Mouse (Mus musculus): ENCODE measurements around the gene Ccdc47. TPM values are rescaled to one million over a fixed set of nuclear protein-coding genes. Genes with fewer than 3 reads are reported as not detected.

Ccdc47 gene
- polyA plus RNA-seq, 1 experiment from 2014 or later: 71.0 TPM

DNA sequence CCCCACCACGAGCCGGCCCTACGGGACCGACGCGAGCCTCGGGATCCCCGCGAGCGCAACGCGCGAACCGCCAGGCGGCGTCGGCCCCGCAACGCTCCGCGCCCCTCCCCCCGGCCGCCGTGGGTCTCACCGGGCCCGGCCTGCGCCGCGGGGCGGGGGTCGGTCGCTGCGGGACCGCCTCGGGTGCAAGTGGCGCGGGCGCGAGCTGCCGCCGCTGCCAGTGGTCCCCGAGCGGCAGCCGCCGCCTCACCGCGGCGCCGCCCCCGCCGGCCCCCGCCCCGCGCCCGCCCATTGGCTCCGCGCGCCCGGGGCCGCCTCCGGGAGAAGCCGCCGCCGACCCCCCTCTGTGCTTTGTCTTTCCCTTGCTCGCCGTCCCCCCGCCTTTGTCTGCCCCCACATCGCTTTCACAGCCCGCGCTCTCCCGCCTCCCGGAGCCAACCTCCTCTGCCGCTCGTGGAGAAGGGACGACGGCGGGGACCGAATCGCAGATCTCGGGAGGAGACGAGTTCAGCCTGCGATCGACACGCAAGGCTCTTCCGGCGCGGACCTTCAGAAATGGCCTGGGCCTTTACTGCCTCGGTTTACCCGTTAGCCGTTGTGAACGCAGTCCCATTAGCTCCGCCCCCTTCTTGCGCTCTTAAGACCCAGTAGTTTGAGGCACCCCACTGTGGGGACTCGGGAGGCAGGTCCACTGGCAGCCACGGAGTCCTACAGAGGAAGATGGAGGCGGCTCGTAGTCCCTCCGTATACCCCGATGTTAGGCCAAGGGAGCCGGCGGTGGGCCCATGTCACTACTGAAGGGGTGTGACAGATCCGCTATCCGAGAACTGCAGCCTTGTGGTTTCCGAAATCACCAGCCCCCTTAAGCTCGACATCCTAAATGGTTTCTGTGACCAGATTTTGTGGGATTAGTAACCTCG, 56.0 kb downstream of the Ccdc47 start:
- no peaks in the 10 kb centered on the region for H3K9me3 ChIP-seq (replicated peaks; ENCODE audit: control insufficient read depth, low read length)
- H3K4me2 ChIP-seq (ENCODE audit: low read length): peak overlapping the region; percentile 96
- H3K36me3 ChIP-seq (ENCODE audit: control insufficient read depth, insufficient read depth, low read length): peaks cover 47% of the 10 kb centered on the region
- H3K27ac ChIP-seq (ENCODE audit: low read depth, low read length): peak overlapping the region; percentile 99
- peaks cover 20% of the 10 kb centered on the region for H3K4me1 ChIP-seq (ENCODE audit: control insufficient read depth, insufficient read depth, low read length)
- WGBS: under 1% methylated on average over 53 of the region's 106 CpGs
- peak overlapping the region; percentile 82 for H3K4me3 ChIP-seq (ENCODE audit: low read depth, low read length)
- H3K9ac ChIP-seq (ENCODE audit: low read length): peak overlapping the region; percentile 97
- peak; percentile 81 for ATAC-seq
- no peaks in the 10 kb centered on the region for H3K27me3 ChIP-seq (replicated peaks; ENCODE audit: control insufficient read depth, insufficient read depth, low read length)
- DNase-seq (ENCODE audit: low spot score): peak; percentile 90

DNA sequence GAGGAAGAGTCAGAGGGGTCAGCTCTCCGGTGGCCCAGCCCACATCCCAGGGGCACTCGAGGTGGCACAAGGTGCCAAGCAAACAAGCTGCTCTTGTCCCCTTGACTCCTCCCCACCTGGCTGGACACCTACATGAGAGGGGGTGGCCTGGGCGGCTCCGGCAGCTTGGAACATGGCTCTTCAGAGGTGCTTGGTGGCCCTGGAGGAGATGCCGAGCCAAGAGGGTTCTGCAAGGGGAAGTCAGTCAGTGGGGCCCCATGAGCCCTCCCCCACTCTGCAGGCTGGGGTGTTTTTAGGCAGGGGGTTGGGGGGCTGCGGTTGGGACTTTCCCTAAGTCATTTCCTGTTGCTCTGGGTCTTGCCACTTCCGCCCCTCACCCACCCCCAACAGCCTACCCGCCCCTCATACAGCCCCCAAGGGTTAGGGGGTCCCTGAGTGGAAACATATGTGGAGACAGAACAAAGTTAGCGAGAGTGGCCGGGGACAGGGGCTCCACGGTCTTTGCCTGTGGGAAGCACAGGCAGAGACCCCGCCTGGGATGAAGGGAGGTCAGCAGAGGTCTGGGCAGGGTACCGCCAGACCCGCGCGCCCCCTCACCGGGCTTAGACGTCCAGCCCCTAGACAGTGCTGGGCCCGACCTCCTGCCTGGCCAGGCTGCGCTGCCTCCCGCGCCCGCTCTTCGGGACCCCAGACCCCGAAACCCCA, 56.8 kb downstream of the Ccdc47 start:
- H3K27ac ChIP-seq (ENCODE audit: low read depth, low read length): peak overlapping the region; percentile 99
- peaks cover 20% of the 10 kb centered on the region for H3K4me1 ChIP-seq (ENCODE audit: control insufficient read depth, insufficient read depth, low read length)
- no peaks in the 10 kb centered on the region for H3K9me3 ChIP-seq (replicated peaks; ENCODE audit: control insufficient read depth, low read length)
- H3K4me2 ChIP-seq (ENCODE audit: low read length): peak overlapping the region; percentile 96
- peak overlapping the region; percentile 82 for H3K4me3 ChIP-seq (ENCODE audit: low read depth, low read length)
- ATAC-seq: peak; percentile 47
- no peaks in the 10 kb centered on the region for H3K27me3 ChIP-seq (replicated peaks; ENCODE audit: control insufficient read depth, insufficient read depth, low read length)
- H3K9ac ChIP-seq (ENCODE audit: low read length): peak overlapping the region; percentile 97
- peak; percentile 41 for DNase-seq (ENCODE audit: low spot score)
- H3K36me3 ChIP-seq (ENCODE audit: control insufficient read depth, insufficient read depth, low read length): peaks cover 49% of the 10 kb centered on the region
- 2% methylated on average over 20 of the region's 25 CpGs for WGBS

DNA sequence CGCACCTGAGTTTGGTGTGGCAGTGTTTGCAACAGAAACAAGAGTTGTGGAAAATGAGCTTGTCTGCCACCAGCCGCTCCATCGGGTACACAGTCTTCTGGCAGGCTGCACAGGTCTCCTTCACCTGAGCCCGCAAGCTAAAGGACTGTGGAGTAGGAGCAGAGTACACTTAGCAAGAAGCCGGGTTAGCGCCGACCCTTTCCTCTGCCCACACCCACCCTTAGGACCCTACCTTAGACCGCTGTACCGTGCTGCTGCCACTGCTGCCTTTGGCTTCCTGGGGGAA, 57.3 kb downstream of the Ccdc47 start:
- ATAC-seq: no peak

DNA sequence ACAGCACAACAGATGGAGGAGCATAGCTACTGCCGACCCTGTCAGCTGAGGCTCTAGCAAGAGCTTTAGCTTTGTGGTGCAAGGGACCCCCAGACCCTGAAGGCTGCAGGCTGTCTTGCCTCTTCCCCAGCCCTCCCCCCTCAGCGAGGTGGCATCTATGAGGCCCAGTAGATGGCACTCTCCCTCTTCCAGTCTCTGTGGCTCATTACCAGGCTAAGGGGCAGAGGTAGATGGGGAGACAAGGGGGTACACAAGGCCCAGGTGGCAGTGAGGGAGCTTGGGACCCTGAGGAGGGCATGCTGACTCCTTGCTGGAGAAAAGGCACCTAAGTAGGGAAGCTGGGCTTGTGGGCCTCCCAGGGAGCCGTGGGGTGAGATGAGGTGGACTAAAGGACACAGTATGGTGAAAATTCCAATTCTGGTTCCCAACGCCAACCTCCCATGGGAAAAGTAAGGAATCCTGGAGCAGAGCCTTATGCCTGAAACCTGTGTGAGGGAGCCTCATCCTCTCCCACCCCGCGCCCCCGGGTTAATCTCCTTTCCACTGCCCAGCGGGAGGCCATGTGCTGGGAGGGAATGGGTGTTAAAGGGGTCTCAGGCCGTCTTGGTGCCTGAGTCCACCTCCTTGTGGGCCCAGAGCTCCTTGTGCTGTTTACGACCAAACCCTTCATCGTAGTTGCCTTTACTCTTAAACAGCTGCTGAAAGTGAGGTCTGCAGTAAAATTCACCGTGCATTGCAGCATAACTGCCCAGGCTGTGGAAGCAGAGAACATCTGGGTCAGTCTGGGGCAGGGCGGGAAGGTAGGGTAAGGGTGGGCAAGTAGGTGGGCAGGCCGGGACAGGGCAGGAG, 57.8 kb downstream of the Ccdc47 start:
- peak overlapping the region; percentile 99 for H3K27ac ChIP-seq (ENCODE audit: low read depth, low read length)
- peak; percentile 42 for DNase-seq (ENCODE audit: low spot score)
- no peaks in the 10 kb centered on the region for H3K9me3 ChIP-seq (replicated peaks; ENCODE audit: control insufficient read depth, low read length)
- peak overlapping the region; percentile 96 for H3K4me2 ChIP-seq (ENCODE audit: low read length)
- peaks cover 20% of the 10 kb centered on the region for H3K4me1 ChIP-seq (ENCODE audit: control insufficient read depth, insufficient read depth, low read length)
- H3K27me3 ChIP-seq (replicated peaks; ENCODE audit: control insufficient read depth, insufficient read depth, low read length): no peaks in the 10 kb centered on the region
- peaks cover 48% of the 10 kb centered on the region for H3K36me3 ChIP-seq (ENCODE audit: control insufficient read depth, insufficient read depth, low read length)
- ATAC-seq: no peak
- 52% methylated on average over 14 of the region's 14 CpGs for WGBS
- peak overlapping the region; percentile 97 for H3K9ac ChIP-seq (ENCODE audit: low read length)
- peak overlapping the region; percentile 82 for H3K4me3 ChIP-seq (ENCODE audit: low read depth, low read length)

More for the DNA sequence above, 57.3 kb downstream of the Ccdc47 start:
- Histone ChIP-seq H3K4me1 (ENCODE audit: control insufficient read depth, insufficient read depth, low read length) (peaks cover 20% of the 10 kb centered on the region), H3K9ac (ENCODE audit: low read length) (peak overlapping the region; percentile 97), H3K27ac (ENCODE audit: low read depth, low read length) (peak overlapping the region; percentile 99), H3K4me3 (ENCODE audit: low read depth, low read length) (peak overlapping the region; percentile 82), H3K9me3 (replicated peaks; ENCODE audit: control insufficient read depth, low read length) (no peaks in the 10 kb centered on the region), H3K36me3 (ENCODE audit: control insufficient read depth, insufficient read depth, low read length) (peaks cover 48% of the 10 kb centered on the region), H3K4me2 (ENCODE audit: low read length) (peak overlapping the region; percentile 96), H3K27me3 (replicated peaks; ENCODE audit: control insufficient read depth, insufficient read depth, low read length) (no peaks in the 10 kb centered on the region)
- 38% methylated on average over 9 of the region's 9 CpGs for WGBS
- DNase-seq (ENCODE audit: low spot score): peak; percentile 4

DNA sequence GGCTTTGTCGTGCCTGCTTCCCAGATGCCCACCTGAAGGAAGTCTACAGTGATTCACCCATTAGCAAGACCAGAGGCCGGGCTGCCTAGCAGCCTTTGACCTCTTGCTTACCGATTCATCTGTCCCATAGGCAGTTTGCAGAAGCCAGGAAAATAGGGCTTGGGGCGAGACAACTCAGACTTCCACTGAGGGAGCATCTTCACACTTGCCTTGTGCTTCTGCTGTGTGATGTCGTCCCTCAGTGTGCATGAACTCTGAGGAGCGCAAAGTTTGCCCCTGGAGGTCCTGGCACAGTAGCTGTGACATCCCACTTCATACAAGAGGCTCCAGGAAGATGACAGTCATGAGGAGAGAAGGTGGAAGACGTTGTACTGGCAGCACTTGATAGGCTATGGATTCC, 59.0 kb downstream of the Ccdc47 start:
- Histone ChIP-seq H3K27me3 (replicated peaks; ENCODE audit: control insufficient read depth, insufficient read depth, low read length) (no peaks in the 10 kb centered on the region), H3K9ac (ENCODE audit: low read length) (no peak overlapping the region), H3K4me2 (ENCODE audit: low read length) (no peak overlapping the region), H3K36me3 (ENCODE audit: control insufficient read depth, insufficient read depth, low read length) (peaks cover 56% of the 10 kb centered on the region), H3K4me3 (ENCODE audit: low read depth, low read length) (no peak overlapping the region), H3K27ac (ENCODE audit: low read depth, low read length) (no peak overlapping the region), H3K9me3 (replicated peaks; ENCODE audit: control insufficient read depth, low read length) (no peaks in the 10 kb centered on the region), H3K4me1 (ENCODE audit: control insufficient read depth, insufficient read depth, low read length) (peaks cover 20% of the 10 kb centered on the region)
- 94% methylated on average over 7 of the region's 7 CpGs for WGBS
- DNase-seq (ENCODE audit: low spot score) (no peak), ATAC-seq (no peak)

DNA sequence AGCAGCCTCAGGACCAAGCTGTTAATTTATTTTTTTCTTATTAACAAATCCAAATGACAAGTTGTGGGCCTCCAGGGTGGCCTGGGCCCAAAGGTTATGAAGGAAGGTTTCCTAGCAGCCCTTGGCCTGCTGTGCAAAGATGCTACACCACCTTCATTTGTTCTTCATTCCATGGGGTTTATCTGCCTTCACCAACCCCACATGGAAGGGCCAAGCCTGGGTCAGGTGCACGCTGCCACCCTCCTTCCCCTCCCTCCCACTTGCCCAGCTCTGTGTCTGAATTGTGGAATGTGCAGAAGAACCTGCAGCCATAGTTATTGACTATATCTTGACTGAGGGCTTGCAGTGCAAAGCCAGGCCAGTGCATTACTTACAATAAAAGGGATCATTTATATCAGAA, 59.9 kb downstream of the Ccdc47 start:
- no peak overlapping the region for H3K4me2 ChIP-seq (ENCODE audit: low read length)
- no peaks in the 10 kb centered on the region for H3K27me3 ChIP-seq (replicated peaks; ENCODE audit: control insufficient read depth, insufficient read depth, low read length)
- 88% methylated on average over 1 of the region's 1 CpGs for WGBS
- peaks cover 64% of the 10 kb centered on the region for H3K36me3 ChIP-seq (ENCODE audit: control insufficient read depth, insufficient read depth, low read length)
- H3K27ac ChIP-seq (ENCODE audit: low read depth, low read length): no peak overlapping the region
- no peaks in the 10 kb centered on the region for H3K9me3 ChIP-seq (replicated peaks; ENCODE audit: control insufficient read depth, low read length)
- no peak overlapping the region for H3K4me3 ChIP-seq (ENCODE audit: low read depth, low read length)
- no peak for DNase-seq (ENCODE audit: low spot score)
- peaks cover 17% of the 10 kb centered on the region for H3K4me1 ChIP-seq (ENCODE audit: control insufficient read depth, insufficient read depth, low read length)
- H3K9ac ChIP-seq (ENCODE audit: low read length): no peak overlapping the region
- ATAC-seq: no peak

DNA sequence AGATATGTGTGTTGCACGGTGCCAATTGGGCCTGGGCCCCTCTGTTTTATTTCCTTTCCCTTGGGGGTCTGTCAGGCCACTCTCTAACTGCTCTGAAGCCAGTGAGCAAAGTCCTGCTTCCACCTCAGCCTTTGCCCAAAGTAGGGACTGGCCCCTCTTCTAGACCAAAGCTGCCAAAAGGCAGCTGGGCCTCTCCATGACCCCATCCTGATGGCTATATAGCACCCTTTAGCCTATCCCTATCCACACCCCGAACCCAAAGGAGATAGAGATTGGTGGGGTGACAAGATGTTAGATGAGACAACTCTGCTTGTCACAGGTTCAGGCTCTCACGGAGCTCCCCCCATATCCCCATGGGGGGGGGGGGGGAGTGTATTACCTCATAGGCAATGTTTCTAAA, 60.4 kb downstream of the Ccdc47 start:
- H3K27me3 ChIP-seq (replicated peaks; ENCODE audit: control insufficient read depth, insufficient read depth, low read length): no peaks in the 10 kb centered on the region
- DNase-seq (ENCODE audit: low spot score): no peak
- no peak overlapping the region for H3K4me2 ChIP-seq (ENCODE audit: low read length)
- H3K4me1 ChIP-seq (ENCODE audit: control insufficient read depth, insufficient read depth, low read length): peaks cover 12% of the 10 kb centered on the region
- no peak overlapping the region for H3K9ac ChIP-seq (ENCODE audit: low read length)
- H3K36me3 ChIP-seq (ENCODE audit: control insufficient read depth, insufficient read depth, low read length): peaks cover 69% of the 10 kb centered on the region
- ATAC-seq: no peak
- no peaks in the 10 kb centered on the region for H3K9me3 ChIP-seq (replicated peaks; ENCODE audit: control insufficient read depth, low read length)
- H3K27ac ChIP-seq (ENCODE audit: low read depth, low read length): no peak overlapping the region
- H3K4me3 ChIP-seq (ENCODE audit: low read depth, low read length): no peak overlapping the region
- 85% methylated on average over 3 of the region's 3 CpGs for WGBS

DNA sequence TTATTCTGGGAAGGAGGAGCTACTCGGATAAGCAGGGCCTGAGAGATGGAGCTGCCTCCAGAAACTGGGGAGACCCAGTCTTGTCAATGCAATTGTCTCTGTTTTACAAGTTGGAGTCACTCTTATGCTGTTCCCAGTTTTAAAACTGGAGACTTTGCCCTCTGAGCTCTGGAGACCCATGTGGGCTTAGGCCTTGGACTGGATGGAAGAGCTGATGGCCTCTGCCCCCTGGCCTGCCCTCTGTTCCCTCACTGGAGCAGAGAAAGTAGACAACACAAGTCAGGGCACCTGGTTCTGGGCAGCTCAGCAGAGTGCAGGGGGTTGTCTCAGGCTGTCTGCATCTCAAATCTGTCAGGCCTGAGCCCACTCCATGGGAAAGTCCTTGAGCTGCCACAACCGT, 61.4 kb downstream of the Ccdc47 start:
- no peak overlapping the region for H3K4me3 ChIP-seq (ENCODE audit: low read depth, low read length)
- H3K4me1 ChIP-seq (ENCODE audit: control insufficient read depth, insufficient read depth, low read length): peaks cover 11% of the 10 kb centered on the region
- no peaks in the 10 kb centered on the region for H3K9me3 ChIP-seq (replicated peaks; ENCODE audit: control insufficient read depth, low read length)
- no peaks in the 10 kb centered on the region for H3K27me3 ChIP-seq (replicated peaks; ENCODE audit: control insufficient read depth, insufficient read depth, low read length)
- no peak for DNase-seq (ENCODE audit: low spot score)
- WGBS: 73% methylated on average over 2 of the region's 2 CpGs
- H3K36me3 ChIP-seq (ENCODE audit: control insufficient read depth, insufficient read depth, low read length): peaks cover 79% of the 10 kb centered on the region
- ATAC-seq: no peak
- no peak overlapping the region for H3K27ac ChIP-seq (ENCODE audit: low read depth, low read length)
- H3K4me2 ChIP-seq (ENCODE audit: low read length): no peak overlapping the region
- H3K9ac ChIP-seq (ENCODE audit: low read length): no peak overlapping the region

All from forebrain, embryonic 14.5 days (tissue).